Mouse (Mus musculus) liver, adult (tissue): ENCODE measurements around the gene Retnlb.

ENCODE experiments used
- GATA4 ChIP-seq: IDR thresholded peaks from 2 replicates; pipeline ENCODE4 v1.6.1; 2014; ENCODE audit warnings: mild to moderate bottlenecking, low read length; ENCODE audit not compliant: insufficient replicate concordance

Gene Retnlb

DNA sequence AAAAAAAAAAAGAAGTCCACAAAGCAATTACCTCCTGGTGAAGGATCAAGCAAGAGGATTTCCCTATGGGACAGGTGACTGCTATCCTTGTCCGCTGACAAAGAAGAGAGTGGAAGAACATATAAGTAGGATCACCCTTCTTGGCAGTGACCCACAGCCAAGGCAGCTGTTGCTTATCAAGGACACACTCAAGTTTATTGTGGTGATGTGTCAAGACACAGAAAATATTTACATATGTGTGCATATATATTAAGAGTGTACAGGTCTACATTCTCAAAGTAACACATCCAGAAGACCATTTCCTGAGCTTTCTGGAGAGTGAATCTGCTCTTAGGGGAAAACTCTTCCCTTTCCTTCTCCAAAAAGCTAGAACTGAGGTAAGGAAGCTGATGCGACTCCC lies at the start of gene Retnlb:
Retnlb (plus strand) TSS at position 162 of the 400 bp plus-strand sequence.
- TF ChIP-seq GATA4, result no peak

DNA sequence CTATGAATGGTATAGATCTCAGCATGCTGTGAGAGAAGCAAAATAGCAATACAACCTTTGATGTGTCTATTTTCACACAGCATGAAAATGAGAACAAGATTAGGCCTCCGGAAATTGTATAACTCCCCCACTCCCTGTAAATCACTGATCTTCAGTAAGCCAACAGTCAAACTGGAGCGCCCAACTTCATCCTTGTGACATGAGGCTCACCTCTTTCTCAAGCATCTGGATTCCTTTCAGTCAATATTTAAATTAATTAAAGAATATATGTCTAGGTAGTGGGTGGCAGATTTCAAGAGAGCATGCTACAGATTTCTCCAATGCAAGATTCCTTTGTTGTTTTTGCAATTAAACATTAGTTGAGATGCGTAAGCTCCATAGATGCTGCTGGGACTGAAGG lies 47.5 kb upstream of the Retnlb start:
- TF ChIP-seq GATA4, result no peak

DNA sequence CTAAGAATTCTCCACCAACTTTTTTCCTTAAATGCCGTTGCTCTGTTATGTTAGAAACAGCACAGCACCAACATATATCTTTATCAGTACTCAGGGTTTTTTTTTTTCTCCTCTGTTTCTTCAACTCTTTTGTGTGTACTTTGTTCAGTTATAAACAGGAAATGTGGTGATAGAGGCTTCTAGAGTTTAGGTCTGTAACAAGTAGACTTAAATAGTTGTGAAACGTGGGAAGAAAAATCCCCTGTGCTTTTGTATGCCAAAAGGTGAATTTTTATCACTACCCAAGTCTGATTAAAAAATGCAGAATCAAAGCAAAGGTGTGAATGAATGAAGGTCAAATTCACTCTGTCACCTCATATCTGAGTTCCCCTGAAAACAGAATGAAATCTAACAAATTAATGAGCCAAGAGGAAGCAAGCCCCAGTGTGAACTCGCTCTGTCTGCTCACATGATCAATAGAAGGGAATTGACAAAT lies 44.6 kb upstream of the Retnlb start, which contains the start of gene Trat1:
Trat1 (minus strand) TSS at position 51 of the 475 bp plus-strand sequence.
- no peak for TF ChIP-seq GATA4

DNA sequence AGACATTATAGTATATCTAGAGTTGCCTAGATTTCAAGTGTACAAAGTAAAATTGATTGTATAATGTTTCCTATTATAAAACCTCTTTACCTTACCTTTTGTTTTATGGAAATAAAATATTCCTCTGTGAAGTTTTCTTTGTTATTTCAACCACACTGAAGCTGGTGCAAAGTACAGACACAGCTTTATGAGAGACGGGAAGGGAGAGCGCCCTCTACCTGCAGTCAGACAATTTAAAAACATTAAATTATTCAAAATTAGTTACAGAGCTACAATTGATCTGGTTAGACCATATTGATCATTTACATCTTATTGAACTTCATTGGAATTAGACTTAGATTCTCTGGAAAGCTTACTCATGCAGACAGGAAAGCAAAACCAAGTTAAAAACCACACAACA lies 39.4 kb upstream of the Retnlb start:
- no peak for TF ChIP-seq GATA4

DNA sequence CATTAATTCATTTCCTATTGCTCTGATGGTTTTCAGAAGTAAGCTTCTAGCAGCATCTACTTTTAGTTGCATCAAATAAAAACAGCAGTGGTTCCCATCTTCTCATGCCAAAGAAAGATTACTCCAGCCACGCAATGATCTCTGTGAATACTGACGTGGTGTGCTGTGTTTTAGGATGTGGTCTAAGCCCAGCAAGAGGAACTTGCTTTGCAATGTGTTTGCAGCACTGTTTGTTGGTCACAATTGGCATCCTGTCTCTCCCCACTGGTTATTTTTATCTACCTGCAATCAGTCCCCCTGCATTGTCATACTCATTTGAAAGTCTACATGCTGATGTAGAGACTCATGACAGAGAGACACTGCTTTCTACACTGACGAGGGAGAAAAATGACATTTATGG lies 30.4 kb upstream of the Retnlb start:
- TF ChIP-seq GATA4, result no peak

DNA sequence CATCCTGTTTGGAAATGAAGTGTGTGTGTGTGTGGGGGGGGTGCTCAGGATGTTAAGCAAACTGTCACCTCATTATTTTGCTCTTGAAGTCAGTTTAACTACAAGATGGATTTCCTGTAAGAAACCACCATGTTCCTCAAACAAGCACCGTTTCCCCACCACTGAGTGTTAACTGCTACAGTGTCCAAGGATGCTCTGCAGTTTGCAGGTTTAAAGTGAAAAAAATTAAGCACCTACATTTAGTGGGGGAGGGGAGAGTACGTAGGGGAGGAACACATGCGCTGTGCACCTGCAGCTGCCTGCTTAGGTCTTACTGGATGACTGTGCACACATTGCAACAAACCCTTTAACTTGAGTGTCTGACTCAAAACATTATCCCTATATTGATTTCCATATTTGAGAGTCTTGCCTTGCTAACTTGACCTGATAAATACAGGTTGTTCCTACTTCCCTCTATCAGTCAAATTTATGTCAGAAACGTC lies 27.9 kb upstream of the Retnlb start:
- TF ChIP-seq GATA4, result no peak

DNA sequence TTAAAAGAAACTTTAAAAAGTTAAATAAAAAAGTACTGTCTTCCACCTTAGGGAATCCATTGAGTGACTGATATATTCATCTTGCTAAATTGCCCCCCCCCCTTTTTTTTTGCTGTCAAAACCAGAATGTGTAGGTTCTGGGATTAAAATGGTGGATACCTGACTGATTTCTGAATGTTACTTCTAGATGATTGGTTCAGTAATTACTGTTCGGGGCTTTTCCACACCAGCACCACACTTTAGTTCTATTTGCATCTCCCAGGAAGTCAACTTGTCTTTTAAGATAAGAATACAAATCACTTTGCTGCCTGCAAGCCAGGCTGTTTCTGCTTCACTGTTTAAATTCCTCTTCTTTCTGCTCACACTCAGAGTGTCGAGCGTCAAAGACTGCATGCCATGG lies 18.4 kb upstream of the Retnlb start:
- TF ChIP-seq GATA4, result no peak

DNA sequence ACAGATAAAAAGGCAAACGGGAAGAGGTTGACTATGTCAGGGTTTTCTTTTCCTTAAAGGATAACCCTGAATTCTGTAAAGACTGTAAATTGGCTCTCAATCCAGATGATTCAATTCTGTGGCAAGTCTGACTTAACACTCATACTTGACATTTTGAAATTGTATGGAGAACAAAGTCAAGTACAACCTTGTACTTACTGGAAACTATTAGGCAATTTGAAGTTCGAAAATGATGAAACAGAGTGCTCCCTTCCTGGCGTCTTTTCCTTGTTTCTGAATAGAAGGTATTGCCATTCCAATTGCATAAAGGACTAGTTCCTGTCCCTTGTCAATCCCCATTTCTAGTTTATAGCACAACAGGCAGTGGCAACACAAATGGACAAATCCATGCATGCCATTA lies 17.2 kb upstream of the Retnlb start:
- no peak for TF ChIP-seq GATA4

DNA sequence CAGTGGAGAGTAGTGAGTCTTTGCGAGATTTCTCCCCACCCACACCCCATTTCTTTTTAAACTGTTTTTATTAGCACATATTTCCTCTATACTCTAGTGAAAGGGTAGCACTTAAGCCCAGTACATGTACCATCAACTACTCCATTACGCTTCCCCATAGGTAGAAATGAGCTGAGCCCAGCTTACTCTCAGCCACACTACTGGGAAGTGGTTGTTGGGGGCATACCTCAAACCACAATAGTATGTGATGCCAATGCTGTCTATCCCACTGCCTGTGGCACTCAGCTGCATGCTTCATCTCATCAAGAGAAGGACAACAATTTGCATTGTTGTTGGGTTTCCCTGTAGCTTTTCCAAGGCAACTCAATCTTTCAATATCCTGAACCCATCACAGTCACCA lies 15.8 kb upstream of the Retnlb start:
- TF ChIP-seq GATA4, result no peak

DNA sequence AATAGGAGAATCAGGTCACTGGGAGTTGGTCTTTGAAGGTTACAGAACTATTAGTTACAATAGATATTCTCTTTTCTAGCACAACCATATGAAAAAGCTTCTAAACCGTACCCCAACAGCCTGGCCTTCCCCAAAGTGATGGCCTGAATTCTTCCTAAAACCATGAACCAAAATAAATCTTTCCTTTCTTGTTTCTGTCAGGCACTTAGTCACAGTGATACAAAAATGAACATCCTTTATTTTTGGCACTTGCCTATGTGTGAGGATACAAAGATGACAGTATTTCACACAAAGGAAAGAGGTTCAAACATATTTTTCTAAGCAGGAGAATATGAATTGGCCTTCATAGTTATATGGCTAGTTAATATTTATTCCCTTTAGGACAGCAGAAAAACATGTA lies 11.2 kb upstream of the Retnlb start:
- TF ChIP-seq GATA4, result no peak

DNA sequence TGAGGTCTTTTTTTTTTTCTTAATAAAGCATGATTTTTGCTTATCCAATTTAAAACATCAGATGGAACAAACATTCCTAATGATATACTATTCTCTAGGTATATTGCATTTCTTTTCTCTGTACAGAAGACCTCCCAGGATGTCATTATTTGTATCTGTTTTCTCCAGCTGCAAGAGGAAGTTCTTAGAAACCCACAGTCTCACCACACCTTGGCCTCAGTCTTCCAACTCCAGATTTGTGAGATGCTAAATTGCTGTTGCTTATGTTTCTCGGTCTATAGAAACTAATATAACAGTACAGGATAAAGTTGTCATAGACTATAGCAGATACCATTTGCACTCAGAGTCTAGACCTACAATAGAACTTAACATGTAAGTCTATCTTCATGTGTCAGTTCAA lies 10.1 kb upstream of the Retnlb start:
- TF ChIP-seq GATA4, result no peak

DNA sequence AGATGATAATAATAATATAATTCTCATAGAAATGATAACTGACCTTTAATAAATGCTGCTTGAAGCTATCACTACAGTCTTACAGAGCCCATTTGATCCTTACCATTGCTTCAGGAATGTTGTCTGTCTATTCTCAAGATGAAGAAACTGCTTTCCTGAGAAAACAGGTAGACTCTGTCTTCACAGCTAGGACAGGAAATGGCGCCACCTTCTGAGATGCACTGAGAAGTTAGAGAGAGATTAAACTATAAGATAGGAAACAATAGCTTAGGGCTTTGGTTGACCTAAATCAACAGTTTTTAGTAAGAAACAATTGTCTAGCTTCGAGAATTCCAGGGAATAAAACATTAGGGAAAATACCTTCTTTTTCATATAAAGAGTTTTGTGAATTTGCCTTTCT lies 7.3 kb upstream of the Retnlb start:
- TF ChIP-seq GATA4, result no peak

DNA sequence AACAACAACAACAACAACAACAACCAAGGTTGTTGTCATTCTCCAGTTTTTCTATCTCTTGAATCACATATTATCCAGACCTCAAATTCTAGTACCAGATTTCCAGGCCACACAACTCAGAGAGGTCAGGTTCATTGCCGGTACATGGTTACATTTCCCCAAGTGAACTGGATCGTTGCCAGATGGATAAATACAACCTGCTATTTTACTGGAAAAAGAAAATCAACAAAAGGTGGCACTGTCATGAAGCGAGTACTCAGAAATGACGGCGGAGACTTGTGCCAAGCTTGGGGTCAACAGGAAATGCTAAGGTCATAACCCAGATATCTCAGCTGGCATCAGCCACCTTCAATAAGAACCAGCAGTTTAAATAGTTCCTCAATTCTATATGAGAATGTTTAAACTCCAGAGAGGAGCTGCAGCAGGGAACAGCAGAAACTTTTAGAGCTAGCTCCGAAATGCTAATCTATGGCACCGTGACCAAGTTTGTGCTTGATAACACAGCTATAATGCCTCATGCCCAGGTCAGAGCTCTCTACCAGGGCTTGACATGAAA lies 4.7 kb upstream of the Retnlb start:
- no peak for TF ChIP-seq GATA4

DNA sequence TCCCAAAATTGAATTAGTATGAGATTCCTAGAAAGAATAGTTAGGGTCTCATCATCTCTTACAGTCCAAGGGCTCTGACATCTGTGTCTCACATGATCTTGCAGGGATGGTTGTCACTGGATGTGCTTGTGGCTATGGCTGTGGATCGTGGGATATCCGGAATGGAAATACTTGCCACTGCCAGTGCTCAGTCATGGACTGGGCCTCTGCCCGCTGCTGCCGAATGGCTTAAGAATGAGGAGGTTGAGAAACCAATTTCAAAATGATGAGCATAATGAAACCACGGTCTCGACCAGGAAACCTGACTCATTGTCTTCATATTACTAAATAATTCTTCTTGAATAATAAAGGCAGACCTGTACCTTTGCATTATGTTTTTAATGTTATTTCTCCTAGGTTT lies 1.9 kb downstream of the Retnlb start:
- TF ChIP-seq GATA4, result no peak

DNA sequence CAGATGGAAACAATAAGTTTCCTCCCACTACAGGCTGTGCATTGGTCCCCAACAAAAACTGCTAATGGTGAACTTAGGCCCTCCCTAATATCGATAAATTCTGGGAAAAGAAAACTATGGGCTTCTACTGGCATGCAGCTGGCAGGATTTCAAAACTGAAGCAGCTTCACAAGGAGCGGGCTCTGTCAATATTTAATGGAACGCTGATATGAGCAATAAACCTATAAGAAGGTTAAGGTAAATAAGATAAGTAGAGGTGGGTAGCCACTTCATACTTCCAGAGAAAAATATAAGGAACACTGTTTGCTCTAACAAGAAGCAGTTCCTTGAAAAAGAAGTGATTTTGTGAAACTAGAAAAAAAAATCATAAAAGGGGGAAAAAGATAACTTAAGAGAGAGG lies 9.8 kb downstream of the Retnlb start:
- no peak for TF ChIP-seq GATA4

DNA sequence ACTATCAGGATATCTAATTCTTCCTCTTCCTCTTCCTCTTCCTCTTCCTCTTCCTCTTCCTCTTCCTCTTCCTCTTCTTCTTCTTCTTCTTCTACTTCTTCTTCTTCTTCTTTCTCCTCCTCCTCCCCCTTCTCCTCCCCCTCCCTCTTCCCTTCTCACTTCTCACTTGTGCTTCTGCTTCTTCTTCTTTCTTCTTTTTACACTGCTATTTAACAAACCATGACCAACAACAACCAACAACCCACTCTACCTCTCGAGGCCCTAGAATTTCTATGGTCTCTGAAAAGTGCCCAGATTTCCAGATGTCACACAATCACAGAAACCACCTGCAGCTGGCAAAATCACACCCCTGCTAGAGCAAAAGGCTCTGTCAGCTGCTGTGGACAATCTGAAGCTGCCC lies 11.0 kb downstream of the Retnlb start:
- no peak for TF ChIP-seq GATA4

DNA sequence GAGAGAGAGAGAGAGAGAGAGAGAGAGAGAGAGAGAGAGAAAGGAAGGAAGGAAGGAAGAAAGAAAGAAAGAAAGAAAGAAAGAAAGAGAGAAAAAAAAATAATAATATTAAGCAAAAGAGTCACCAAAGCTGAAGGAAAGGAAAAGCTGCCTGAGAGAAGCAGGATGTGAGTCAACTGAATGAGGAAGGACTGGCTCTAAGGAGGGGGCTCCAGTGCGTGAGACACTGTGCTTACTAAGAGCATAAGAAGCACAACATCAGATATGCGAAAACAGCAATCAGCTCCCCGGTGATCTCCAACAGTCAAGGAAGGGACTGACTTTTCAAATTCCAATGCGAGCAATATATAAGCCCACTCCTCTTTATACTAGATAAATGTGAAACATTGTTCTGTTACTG lies 12.4 kb downstream of the Retnlb start:
- TF ChIP-seq GATA4, result no peak
